Mouse (Mus musculus) MN1 (cell line): Measurements from ENCODE around the gene Cyp26a1.

Source experiments
- DNase-seq: peaks from one replicate; pipeline ENCODE4 v3.0.0-alpha.2; 2016; ENCODE audit warnings: low spot score

The Cyp26a1 gene

GRCm38 (mm10) chr19:37698273-37699160, 919 bp downstream of the Cyp26a1 start:
- DNase-seq = no peak

GRCm38 (mm10) chr19:37699711-37700110, 2.1 kb downstream of the Cyp26a1 start:
- no peak for DNase-seq

GRCm38 (mm10) chr19:37702377-37703076, 4.9 kb downstream of the Cyp26a1 start:
- DNase-seq = no peak

DNA sequence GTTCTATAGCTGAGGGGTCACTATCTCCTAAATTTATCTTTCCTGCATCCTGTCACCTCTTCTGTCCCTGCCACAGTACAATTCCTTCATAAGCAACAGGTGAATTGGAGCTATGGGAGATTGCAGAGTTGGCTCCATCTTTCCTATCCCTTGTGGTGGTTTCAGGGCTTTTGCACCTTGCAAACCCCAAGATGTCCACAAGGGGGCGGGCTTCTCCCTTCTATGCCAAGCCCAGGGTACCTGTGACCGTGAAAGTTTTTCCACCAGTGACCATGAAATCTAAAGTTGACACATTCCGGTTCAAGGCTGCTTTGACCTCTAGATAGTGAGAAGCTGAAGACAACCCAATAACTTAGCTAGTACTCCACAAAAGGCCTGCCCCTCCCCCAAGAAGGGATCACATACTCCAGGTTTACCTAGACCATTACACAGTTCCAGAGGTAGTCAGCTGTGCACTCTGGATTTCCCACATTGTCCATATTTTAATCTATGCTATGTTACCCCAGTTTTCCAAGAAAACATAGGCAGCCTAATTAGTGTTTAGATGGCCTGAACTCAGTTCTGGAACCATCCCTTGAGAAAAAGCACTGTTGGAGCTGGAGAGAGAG, 6.4 kb downstream of the Cyp26a1 start:
- DNase-seq = peak; percentile 37

DNA sequence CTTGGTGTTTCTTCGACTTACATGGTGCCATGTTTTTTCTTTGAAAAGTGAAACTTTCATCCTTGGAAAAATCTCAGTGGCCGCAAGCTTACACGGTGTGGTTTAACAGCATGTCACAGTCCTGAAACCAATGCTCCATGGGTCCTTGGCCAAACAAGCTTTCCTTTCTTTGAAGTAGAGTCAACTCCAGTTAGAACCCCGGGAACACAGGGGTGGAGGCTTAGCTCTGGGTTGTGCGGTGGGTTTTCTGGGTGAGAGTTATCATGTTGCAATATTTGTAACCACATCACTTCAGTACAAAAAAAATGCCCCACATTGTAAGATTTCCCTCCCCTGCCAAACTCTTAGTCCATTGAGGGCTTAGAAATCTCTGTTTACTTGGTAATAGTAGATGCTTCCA, 8.1 kb downstream of the Cyp26a1 start:
- DNase-seq = no peak

DNA sequence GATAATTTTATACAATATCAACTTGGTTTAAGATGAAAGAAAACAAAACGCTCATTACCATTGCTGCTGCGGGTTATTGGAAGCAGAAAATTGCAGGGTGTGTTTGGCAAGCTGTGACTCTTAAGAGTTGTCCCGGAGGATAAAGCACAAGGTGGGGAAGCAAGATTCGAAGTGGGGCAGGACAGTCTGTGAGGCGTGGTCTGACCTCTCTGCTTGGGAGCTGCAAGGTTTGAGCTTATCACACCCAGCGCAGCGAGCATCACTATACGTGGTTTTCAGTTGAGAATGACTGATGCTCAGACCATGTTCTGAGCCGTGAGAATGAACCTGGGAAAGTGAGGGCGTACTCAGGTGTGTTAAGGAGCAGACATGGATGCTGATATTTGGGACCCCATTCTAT, 17.1 kb downstream of the Cyp26a1 start:
- no peak for DNase-seq

- DNase-seq = no peak
These were observed 18.4 kb downstream of the Cyp26a1 start for GRCm38 (mm10) chr19:37715980-37716379.

DNA sequence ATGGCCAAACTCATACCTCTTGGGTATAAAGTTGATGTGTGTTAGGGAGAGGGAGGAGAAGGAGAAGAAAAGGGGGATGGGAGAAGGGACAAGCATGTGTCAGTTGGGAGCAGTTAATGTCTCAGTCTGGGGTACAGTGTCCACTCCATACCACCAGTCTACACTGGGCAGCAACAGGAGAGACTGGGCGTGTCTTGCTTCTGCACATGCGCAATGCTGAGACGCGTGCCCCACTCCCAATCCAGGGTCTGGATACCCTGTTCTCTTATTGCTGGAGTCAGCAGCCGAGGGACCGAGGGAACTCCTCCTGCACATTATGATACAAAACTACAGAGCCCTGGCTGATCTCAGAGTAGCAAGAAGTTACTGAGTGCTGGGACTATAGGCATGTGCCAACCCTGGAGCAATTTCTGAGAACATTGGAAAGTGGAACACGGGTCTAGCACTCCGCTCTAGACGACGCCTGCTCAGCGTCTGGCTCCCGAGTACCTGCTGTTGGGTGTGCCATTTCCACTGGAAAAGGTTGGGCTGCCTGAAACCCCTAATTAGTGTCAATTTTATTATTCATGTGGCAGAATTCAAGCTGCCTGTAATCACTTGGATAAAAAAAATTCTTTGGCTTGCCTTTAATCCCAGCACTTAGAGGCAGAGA, 19.1 kb downstream of the Cyp26a1 start:
- DNase-seq = no peak

DNA sequence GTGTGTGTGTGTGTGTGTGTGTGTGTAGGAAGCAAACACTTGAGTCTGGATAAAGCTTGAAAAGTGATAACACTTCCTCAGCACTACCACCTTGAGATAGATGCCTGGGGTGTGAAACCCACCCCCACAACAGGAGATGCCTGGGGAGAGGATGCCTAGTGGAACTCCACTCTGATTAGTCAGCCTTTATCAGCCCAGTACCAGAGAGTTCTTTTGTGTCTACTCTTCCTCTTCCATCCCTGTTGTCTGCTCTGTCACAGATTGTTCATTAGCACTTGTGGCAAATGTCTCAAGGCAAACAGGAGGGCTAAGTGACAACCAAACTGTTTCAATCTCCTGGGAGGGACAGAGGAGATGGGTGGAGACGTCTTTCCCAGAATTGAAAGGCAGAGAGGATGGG, 21.6 kb downstream of the Cyp26a1 start:
- no peak for DNase-seq

DNA sequence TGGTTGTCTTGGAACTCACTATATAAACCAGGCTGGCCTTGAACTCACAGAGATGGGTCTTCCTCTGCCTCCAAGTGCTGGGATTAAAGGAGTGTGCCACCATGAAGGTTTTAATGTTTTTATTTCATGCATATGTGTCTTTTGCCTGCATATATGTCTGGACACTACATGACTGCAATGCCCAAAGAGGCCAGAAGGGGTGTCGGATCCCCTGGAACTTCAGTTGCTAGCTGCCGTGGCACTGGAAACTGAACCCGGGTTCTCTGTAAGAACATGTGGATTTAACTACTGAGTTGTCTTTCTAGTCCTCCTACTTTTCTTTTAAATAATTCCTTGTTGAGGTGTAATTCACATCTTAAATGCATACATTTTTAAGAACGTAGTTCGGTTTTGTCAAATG, 27.0 kb downstream of the Cyp26a1 start:
- no peak for DNase-seq

DNA sequence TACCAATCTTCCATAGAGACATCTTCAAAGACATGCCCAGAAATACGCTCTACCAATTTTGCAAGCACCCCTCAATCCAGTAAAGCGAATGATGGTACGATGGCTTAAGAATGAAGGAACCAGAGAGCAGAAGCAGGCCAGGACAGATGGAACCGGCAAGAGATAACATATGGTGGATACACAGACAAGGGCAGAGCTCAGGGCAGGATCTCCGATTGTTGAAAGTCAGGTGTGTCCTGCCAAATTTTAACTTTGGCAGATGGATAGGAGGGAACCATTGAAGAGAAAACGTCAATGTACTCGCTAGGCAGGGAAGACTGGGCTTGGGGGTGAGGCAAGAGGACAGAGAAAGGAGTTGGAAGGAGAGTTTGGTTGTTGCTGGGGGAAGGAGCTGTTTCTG, 29.0 kb downstream of the Cyp26a1 start:
- DNase-seq = no peak

- no peak for DNase-seq
These were observed 29.8 kb downstream of the Cyp26a1 start for GRCm38 (mm10) chr19:37727366-37727765.

- no peak for DNase-seq
These were observed 37.8 kb downstream of the Cyp26a1 start for GRCm38 (mm10) chr19:37735426-37735825.

DNA sequence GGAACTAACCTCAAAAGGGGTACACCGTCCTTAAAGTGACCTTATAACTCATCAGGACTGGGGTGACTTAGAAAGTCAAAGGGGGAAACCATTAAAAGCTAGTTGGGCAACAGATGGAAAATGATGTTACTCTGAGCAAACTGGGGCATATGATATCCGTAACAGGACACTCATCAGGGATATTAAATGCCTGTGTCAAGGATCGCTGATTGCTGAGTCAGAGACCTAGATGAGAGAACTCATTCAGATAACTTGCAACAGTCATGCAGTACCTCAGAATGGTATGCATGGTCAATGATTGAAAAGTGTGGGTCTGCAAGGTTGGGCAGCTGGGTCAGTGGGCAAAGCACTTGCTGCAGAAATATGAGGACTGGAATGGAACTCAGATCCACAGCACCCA, 41.0 kb downstream of the Cyp26a1 start:
- no peak for DNase-seq

DNA sequence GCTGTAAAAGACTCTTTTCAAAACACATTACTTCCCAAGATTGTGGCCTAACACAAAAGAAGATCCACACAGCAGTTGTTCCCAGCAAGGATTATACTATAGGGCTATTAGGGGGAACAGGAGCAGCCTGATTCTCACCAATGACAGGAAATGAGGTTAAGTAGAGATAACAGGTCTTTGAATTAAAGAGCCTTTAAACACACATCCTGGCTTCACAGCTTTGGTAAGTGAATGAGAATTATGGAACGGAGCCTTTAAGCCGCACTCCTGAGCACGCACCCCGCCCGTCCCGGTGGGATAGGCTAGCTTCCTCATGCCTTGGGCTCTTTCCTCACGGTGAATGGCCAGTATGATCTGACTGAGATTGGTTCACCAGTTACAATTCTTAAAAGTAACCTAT, 42.4 kb downstream of the Cyp26a1 start:
- no peak for DNase-seq
